Mouse (Mus musculus): ENCODE data around the gene Mageb18.
A peak's percentile ranks its signal among the peaks of the same experiment; 100 is the strongest.
"Not testable (repeated sequence)": the region's sequence is repeated elsewhere in the genome, so short reads cannot be mapped to it uniquely, and the experiment has no call there.

Gene Mageb18

DNA sequence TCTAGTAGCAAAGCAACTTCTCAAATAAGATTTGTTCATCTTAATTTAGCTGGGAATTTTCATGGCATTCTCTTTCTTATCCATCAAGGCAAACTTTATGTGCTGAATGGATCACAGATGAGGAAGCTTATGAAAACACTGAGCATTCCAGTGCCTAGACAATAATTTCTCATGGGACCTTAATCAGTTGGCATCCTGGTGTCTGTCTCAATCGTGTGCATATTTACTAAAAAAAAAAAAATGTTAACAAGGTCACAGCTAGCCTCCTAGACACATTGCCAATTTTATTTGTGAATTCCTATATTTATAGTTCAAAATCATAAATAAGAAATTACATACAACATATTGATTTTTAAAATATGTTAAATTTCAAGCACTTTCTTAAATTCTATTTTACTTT is at the start of gene Mageb18:
Mageb18 (minus strand) TSS at position 101 of the 400 bp plus-strand sequence.
- no peak for DNase-seq (ENCODE audit: extremely low read depth, insufficient read length, low spot score)

GRCm38 (mm10) chrX:92612788-92613187 is 13.4 kb upstream of the Mageb18 start:
- DNase-seq (ENCODE audit: extremely low read depth, insufficient read length, low spot score) = no peak

- no peak for DNase-seq (ENCODE audit: extremely low read depth, insufficient read length, low spot score)
Measured at GRCm38 (mm10) chrX:92610466-92610865, 11.1 kb upstream of the Mageb18 start.

GRCm38 (mm10) chrX:92597324-92597723 is 2.0 kb downstream of the Mageb18 start:
- no peak for DNase-seq (ENCODE audit: extremely low read depth, insufficient read length, low spot score)

DNA sequence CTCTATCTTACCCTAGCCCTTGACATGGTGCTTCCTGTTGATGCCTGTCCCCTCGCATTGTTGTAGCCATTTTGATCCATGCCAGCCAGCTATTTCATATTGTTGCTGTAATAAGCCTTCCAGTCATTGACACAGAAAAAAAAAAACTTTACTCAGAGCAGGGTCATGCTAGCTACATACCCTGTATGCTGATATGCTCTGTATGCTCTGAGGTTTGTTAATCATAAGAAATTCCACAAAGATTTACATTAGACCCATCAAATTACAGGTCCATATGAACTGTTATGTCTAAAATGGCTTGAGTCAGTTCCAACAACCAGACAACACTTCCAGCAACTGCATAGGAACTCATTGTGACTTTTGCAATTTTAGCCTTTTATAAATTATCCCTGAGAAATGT is 71.5 kb downstream of the Mageb18 start:
- DNase-seq (ENCODE audit: extremely low read depth, insufficient read length, low spot score) = no peak

DNA sequence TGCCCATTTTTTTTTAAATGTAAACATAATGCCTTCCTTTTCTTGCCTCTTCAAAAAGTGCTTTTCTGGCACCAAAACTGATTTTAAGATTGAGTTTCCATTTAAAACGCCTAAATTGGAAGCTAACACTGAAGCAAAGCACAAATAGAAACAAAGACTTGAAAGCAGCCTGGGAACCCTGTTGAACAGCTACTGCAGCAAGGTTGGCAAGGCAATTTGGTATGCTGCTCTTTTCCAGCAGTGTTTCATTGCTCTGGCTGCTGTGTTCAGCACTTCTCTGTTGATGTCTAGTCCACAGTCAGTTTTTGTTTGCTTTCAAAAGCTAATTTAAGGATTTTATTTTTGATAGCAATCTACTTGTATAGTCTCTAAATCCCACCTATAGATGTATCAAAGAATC is 101.1 kb downstream of the Mageb18 start:
- DNase-seq (ENCODE audit: extremely low read depth, insufficient read length, low spot score) = no peak

- not testable (repeated sequence) for DNase-seq (ENCODE audit: extremely low read depth, insufficient read length, low spot score)
Measured at GRCm38 (mm10) chrX:92489649-92490048, 109.7 kb downstream of the Mageb18 start, which contains the start of gene Gm5941. TSS of gene Gm5941 (plus strand) at chrX:92489949.

GRCm38 (mm10) chrX:92464773-92465172 is 134.6 kb downstream of the Mageb18 start:
- no peak for DNase-seq (ENCODE audit: extremely low read depth, insufficient read length, low spot score)

DNA sequence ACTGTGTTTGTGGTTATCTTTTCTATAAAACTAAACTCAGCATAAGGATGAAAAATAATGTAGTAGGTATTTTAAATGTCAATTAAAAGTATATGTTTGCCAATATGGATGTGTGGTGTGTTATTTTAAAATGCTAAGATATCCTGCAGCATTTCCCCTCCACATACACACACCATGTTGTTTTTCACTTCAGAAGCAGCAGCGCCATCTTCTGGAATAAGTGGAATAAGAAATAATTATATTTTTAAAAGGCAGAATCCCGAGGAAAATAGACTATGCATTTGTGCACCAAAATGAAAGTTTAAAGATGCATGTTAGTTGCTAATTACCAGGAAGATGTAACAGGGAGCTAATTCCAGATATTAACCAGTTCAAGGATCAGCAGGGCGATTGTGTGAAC is 138.9 kb downstream of the Mageb18 start:
- no peak for DNase-seq (ENCODE audit: extremely low read depth, insufficient read length, low spot score)

- DNase-seq (ENCODE audit: extremely low read depth, insufficient read length, low spot score) = no peak
Measured at GRCm38 (mm10) chrX:92387384-92387783, 212.0 kb downstream of the Mageb18 start.

DNA sequence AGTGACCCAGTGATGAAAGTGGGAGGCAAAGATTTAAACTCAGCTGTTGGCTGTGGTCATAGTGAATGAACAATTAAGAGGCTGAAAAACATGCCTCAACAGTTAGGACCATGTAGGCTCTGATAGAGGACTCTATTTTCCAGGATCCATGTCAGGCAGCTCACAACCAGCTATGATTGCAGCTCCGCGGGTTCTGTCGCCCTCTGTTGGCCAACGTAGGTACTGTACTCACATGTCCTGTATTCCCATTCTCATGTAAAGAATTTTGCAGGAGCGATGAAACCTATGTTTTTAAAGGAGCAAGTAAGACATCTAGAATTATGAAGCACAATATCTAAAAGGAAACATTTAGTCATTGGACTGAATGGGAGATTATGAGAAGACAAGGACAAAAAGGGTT is 256.4 kb downstream of the Mageb18 start:
- peak; percentile 0 for DNase-seq (ENCODE audit: extremely low read depth, insufficient read length, low spot score)

- no peak for DNase-seq (ENCODE audit: extremely low read depth, insufficient read length, low spot score)
Measured at GRCm38 (mm10) chrX:92340906-92341305, 258.5 kb downstream of the Mageb18 start.

DNA sequence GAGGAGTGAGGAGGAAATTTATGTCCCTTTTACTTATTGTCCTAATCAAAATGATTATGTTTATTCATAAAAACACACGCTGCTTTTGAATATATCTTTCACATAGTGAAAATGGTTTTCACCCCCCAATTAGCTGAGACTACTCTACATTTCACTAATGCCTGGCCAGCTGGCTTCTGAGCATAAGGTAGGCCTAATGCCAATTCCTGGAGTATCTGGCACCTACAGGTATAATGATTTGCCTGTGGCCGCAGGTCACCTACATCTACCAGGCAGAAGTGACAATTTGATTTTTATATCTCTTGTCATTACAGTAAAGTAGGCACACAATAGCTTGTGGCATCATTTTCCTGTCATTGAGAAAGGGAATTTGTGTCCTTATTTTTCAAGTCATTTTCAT is 259.8 kb downstream of the Mageb18 start:
- DNase-seq (ENCODE audit: extremely low read depth, insufficient read length, low spot score) = no peak

DNA sequence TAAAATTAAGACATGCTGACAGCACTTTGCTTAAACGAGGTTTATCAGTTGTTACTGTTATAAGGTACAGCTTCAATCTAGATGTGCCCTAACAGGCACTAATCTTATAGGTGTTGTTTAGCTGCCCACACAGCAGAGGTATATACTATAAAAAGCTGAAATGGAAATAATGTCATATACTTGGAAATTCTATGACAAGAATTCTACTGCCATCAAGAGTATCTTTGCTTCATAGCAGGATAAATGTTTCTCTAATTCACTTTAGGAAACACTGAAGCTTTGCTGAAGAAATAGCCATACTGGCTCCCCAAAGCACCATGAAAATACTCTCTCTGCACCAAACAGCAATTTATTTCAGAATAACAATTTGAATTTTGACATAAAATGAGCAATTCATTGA is 265.9 kb downstream of the Mageb18 start:
- no peak for DNase-seq (ENCODE audit: extremely low read depth, insufficient read length, low spot score)

DNA sequence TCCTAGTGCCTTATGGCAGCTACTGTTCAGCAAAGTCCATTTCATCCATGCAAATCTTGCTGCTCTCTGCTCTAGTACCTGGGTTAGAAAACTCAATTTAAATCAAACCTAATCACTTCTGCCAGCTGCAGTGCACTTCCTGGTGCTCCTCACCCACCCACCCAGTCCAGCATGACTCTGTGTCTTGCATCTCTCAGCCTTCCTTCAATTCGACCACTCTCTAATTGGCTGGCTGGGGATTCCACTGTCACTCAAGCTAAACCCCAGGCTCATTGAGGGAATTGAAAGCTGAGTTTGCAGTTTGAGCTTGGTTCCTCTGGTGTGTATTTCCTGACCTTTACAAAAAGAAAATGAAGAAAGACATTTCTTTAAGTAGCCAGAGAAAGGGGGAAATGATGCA is 275.8 kb downstream of the Mageb18 start:
- DNase-seq (ENCODE audit: extremely low read depth, insufficient read length, low spot score) = no peak

- DNase-seq (ENCODE audit: extremely low read depth, insufficient read length, low spot score) = no peak
Measured at GRCm38 (mm10) chrX:92280619-92281018, 318.8 kb downstream of the Mageb18 start.
